Mouse (Mus musculus) olfactory bulb, adult 2 months (tissue): ENCODE measurements around the gene Cep57l1.

Experiments
- CTCF ChIP-seq: fragments of 200-500 bp; IDR thresholded peaks from 2 replicates; pipeline ENCODE4 v1.5.1; 2012; ENCODE audit warnings: low read depth, mild to moderate bottlenecking, low read length, moderate library complexity; ENCODE audit not compliant: insufficient read depth
- POLR2A ChIP-seq: fragments of 200-500 bp; IDR thresholded peaks from 2 replicates; pipeline ENCODE4 v1.6.1; 2012; ENCODE audit warnings: mild to moderate bottlenecking, low read depth, low read length, moderate library complexity; ENCODE audit not compliant: insufficient read depth

DNA sequence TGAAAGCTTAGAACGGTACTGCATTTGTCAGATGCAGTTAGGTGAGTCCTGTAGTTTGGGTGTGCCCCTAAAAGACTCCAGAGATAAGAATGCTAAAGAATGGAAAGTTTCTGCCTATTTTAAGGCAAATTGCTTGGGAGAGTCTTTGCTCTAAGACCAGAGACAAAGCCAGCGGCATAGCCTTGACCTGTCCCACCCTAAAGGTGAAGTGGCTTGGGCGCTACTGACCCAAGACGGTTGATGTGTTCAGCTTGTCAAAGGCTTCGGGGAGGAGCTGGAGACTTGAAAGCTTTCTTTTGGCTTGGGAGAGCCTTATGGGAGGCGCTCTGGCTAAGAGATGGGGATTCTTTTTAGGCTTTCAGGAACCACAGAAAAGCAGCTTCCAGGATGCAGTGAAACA is 17.3 kb downstream of the Cep57l1 start:
- TF ChIP-seq CTCF (no peak), POLR2A (no peak)
